Mouse (Mus musculus) midbrain, embryonic 14.5 days (tissue): ENCODE data around the gene Tsku. TPM values are rescaled to one million over a fixed set of nuclear protein-coding genes. Genes with fewer than 3 reads are reported as not detected.

Experiments used
- ATAC-seq: fragments of 200-750 bp; cut with Nextera tagmentation; 2 replicates; pipeline ENCODE4 v1.8.0; 2017; ENCODE audit warnings: moderate number of reproducible peaks, moderate library complexity; ENCODE audit not compliant: low FRiP score, low TSS enrichment
- DNase-seq: peaks from one replicate; pipeline ENCODE4 v3.0.0-alpha.2; 2015
- H3K27ac ChIP-seq: fragments of 300-500 bp; sonication (generic); replicated peaks from 2 replicates; pipeline ENCODE4 v1.5.1; 2014; ENCODE audit warnings: mild to moderate bottlenecking, low read depth, low read length, moderate library complexity
- H3K27me3 ChIP-seq: fragments of 300-500 bp; sonication (generic); 2 replicates; pipeline ENCODE4 v1.6.1; 2014; ENCODE audit warnings: low read length, control low read depth, mixed read lengths; ENCODE audit not compliant: control insufficient read depth, insufficient read depth
- H3K36me3 ChIP-seq: fragments of 300-500 bp; sonication (generic); 2 replicates; pipeline ENCODE4 v1.6.1; 2014; ENCODE audit warnings: low read length, control low read depth; ENCODE audit not compliant: control insufficient read depth, insufficient read depth
- H3K4me1 ChIP-seq: fragments of 300-500 bp; sonication (generic); 2 replicates; pipeline ENCODE4 v1.6.1; 2014; ENCODE audit warnings: mild to moderate bottlenecking, antibody characterized with exemption, low read length, control low read depth; ENCODE audit not compliant: control insufficient read depth, insufficient read depth
- H3K4me2 ChIP-seq: fragments of 300-500 bp; sonication (generic); 2 replicates; pipeline ENCODE4 v1.6.1; 2014; ENCODE audit warnings: mild to moderate bottlenecking, low read length, moderate library complexity
- H3K4me3 ChIP-seq: fragments of 300-500 bp; sonication (generic); replicated peaks from 2 replicates; pipeline ENCODE4 v1.5.1; 2014; ENCODE audit warnings: low read depth, low read length
- H3K9ac ChIP-seq: fragments of 300-500 bp; sonication (generic); replicated peaks from 2 replicates; pipeline ENCODE4 v1.6.1; 2014; ENCODE audit warnings: mild to moderate bottlenecking, low read length, moderate library complexity
- H3K9me3 ChIP-seq: fragments of 300-500 bp; sonication (generic); 2 replicates; pipeline ENCODE4 v1.6.1; 2016; ENCODE audit warnings: low read length, control low read depth, mixed read lengths; ENCODE audit not compliant: control insufficient read depth
- WGBS: fragments of 180-500 bp; shearing (Covaris S2); extraction: QIAGEN DNeasy Blood & Tissue Kit; methylation state at CpG from one replicate; pipeline ENCODE4 v1.1.7; 2014; 5-methylcytosine and 5-hydroxymethylcytosine counted together
- polyA plus RNA-seq: library from polyadenylated mRNA; unstranded; fragments of >200 nt; fragmentation: Nextera tagmentation; extraction: Ambion mirVana; gene quantifications from 2 replicates; pipeline ENCODE4 v1.2.1, GENCODE M21; 2014

Gene Tsku
- polyA plus RNA-seq, 1 experiment from 2014 or later: 8.2 TPM

- Histone ChIP-seq H3K36me3 (peaks cover 29% of the 10 kb centered on the region), H3K4me3 (no peak overlapping the region), H3K27ac (no peak overlapping the region), H3K4me2 (no peak overlapping the region), H3K9me3 (no peaks in the 10 kb centered on the region), H3K27me3 (no peaks in the 10 kb centered on the region), H3K4me1 (peaks cover 24% of the 10 kb centered on the region; the same call in 1 of the 2 replicates), H3K9ac (no peak overlapping the region)
- no peak for DNase-seq
- 96% methylated on average over 5 of the region's 5 CpGs for WGBS
- ATAC-seq: no peak
These were observed 7.5 kb downstream of the Tsku start for GRCm38 (mm10) chr7:98353616-98354015.

- no peak for ATAC-seq
- no peak for DNase-seq
- 93% methylated on average over 3 of the region's 3 CpGs for WGBS
- Histone ChIP-seq H3K4me1 (peaks cover 20% of the 10 kb centered on the region; the same call in 1 of the 2 replicates), H3K9me3 (no peaks in the 10 kb centered on the region), H3K4me2 (no peak overlapping the region), H3K36me3 (peaks cover 29% of the 10 kb centered on the region), H3K4me3 (no peak overlapping the region), H3K27ac (no peak overlapping the region), H3K27me3 (no peaks in the 10 kb centered on the region), H3K9ac (no peak overlapping the region)
These were observed 9.6 kb downstream of the Tsku start for GRCm38 (mm10) chr7:98351523-98351922.

- H3K36me3 ChIP-seq: peaks cover 29% of the 10 kb centered on the region
These were observed 11.3 kb downstream of the Tsku start for GRCm38 (mm10) chr7:98349821-98350220.

GRCm38 (mm10) chr7:98349096-98349495 is 12.0 kb downstream of the Tsku start:
- peak; percentile 83 for DNase-seq
- no peak overlapping the region for H3K4me2 ChIP-seq
- H3K9ac ChIP-seq: no peak overlapping the region
- H3K36me3 ChIP-seq: peaks cover 29% of the 10 kb centered on the region
- no peak overlapping the region for H3K4me3 ChIP-seq
- no peaks in the 10 kb centered on the region for H3K27me3 ChIP-seq
- 22% methylated on average over 5 of the region's 5 CpGs for WGBS
- no peak overlapping the region for H3K27ac ChIP-seq
- H3K9me3 ChIP-seq: no peaks in the 10 kb centered on the region
- ATAC-seq: peak; percentile 10; the same call in 1 of the 2 replicates
- H3K4me1 ChIP-seq: peaks cover 2% of the 10 kb centered on the region; the same call in 1 of the 2 replicates

More at GRCm38 (mm10) chr7:98349821-98350220, 11.3 kb downstream of the Tsku start:
- ATAC-seq (no peak), DNase-seq (no peak)
- Histone ChIP-seq H3K9me3 (no peaks in the 10 kb centered on the region), H3K4me3 (no peak overlapping the region), H3K4me1 (peaks cover 9% of the 10 kb centered on the region; the same call in 1 of the 2 replicates), H3K4me2 (no peak overlapping the region), H3K27me3 (no peaks in the 10 kb centered on the region), H3K27ac (no peak overlapping the region), H3K9ac (no peak overlapping the region)
- 95% methylated on average over 6 of the region's 6 CpGs for WGBS

- 65% methylated on average over 7 of the region's 7 CpGs for WGBS
- no peak overlapping the region for H3K4me2 ChIP-seq
- ATAC-seq: no peak
These were observed 13.1 kb downstream of the Tsku start for GRCm38 (mm10) chr7:98348043-98348442.

GRCm38 (mm10) chr7:98347471-98347870 is 13.7 kb downstream of the Tsku start:
- WGBS: 90% methylated on average over 5 of the region's 5 CpGs
- DNase-seq: no peak

More at GRCm38 (mm10) chr7:98348043-98348442, 13.1 kb downstream of the Tsku start:
- H3K36me3 ChIP-seq: peaks cover 29% of the 10 kb centered on the region
- no peak overlapping the region for H3K9ac ChIP-seq
- no peak overlapping the region for H3K4me3 ChIP-seq
- no peaks in the 10 kb centered on the region for H3K27me3 ChIP-seq
- H3K4me1 ChIP-seq: no peaks in the 10 kb centered on the region
- DNase-seq: peak; percentile 82
- no peaks in the 10 kb centered on the region for H3K9me3 ChIP-seq
- H3K27ac ChIP-seq: no peak overlapping the region

GRCm38 (mm10) chr7:98345036-98345435 is 16.1 kb downstream of the Tsku start:
- ATAC-seq: no peak
- Histone ChIP-seq H3K4me3 (no peak overlapping the region), H3K4me1 (no peaks in the 10 kb centered on the region), H3K36me3 (peaks cover 2% of the 10 kb centered on the region; the same call in 1 of the 2 replicates), H3K27ac (no peak overlapping the region), H3K9me3 (no peaks in the 10 kb centered on the region), H3K9ac (no peak overlapping the region), H3K27me3 (no peaks in the 10 kb centered on the region), H3K4me2 (no peak overlapping the region)
- no peak for DNase-seq
- 49% methylated on average over 6 of the region's 6 CpGs for WGBS

More at GRCm38 (mm10) chr7:98347471-98347870, 13.7 kb downstream of the Tsku start:
- Histone ChIP-seq H3K4me3 (no peak overlapping the region), H3K4me2 (no peak overlapping the region), H3K4me1 (no peaks in the 10 kb centered on the region), H3K27ac (no peak overlapping the region), H3K9ac (no peak overlapping the region), H3K36me3 (peaks cover 24% of the 10 kb centered on the region), H3K9me3 (no peaks in the 10 kb centered on the region), H3K27me3 (no peaks in the 10 kb centered on the region)
- ATAC-seq: no peak

- no peaks in the 10 kb centered on the region for H3K36me3 ChIP-seq
- DNase-seq: no peak
- no peak for ATAC-seq
- H3K4me3 ChIP-seq: no peak overlapping the region
- no peaks in the 10 kb centered on the region for H3K27me3 ChIP-seq
- no peak overlapping the region for H3K4me2 ChIP-seq
- no peak overlapping the region for H3K9ac ChIP-seq
- 31% methylated on average over 3 of the region's 3 CpGs for WGBS
- H3K4me1 ChIP-seq: no peaks in the 10 kb centered on the region
- H3K9me3 ChIP-seq: no peaks in the 10 kb centered on the region
- no peak overlapping the region for H3K27ac ChIP-seq
These were observed 16.8 kb downstream of the Tsku start for GRCm38 (mm10) chr7:98344361-98344760.

GRCm38 (mm10) chr7:98342249-98342648 is 18.9 kb downstream of the Tsku start:
- H3K4me2 ChIP-seq: no peak overlapping the region
- H3K4me3 ChIP-seq: no peak overlapping the region
- no peak overlapping the region for H3K27ac ChIP-seq
- no peak for ATAC-seq
- no peaks in the 10 kb centered on the region for H3K4me1 ChIP-seq
- H3K9me3 ChIP-seq: no peaks in the 10 kb centered on the region
- H3K27me3 ChIP-seq: no peaks in the 10 kb centered on the region
- H3K9ac ChIP-seq: no peak overlapping the region
- 39% methylated on average over 3 of the region's 3 CpGs for WGBS
- no peak for DNase-seq
- H3K36me3 ChIP-seq: no peaks in the 10 kb centered on the region
